ENCODE assay signal across 15 mouse cellular contexts in genomic region chr10:75095216-75095615, GRCm38 (mm10).
"Had no signal": no experiment of that assay in that cellular context is flagged by ENCODE, and none has a peak within 500 bp of the region (broad histone marks: within the 10 kb centered on the region; RNA-seq: fewer than 3 reads in every experiment).

No protein-coding gene starts in this region.

- DNase-seq: lung, adult 2 months; lung, postnatal 14 days; lung, postnatal 36 days; right cerebral cortex, postnatal 14 days; thymus, adult 2 months; thymus, postnatal 25 days; thymus, postnatal 4 days had no signal

- H3K4me3 ChIP-seq: lung, embryonic 15.5 days; megakaryocyte, embryonic 14.5 days; midbrain, embryonic 13.5 days; midbrain, embryonic 15.5 days; neural tube, embryonic 12.5 days; stomach, embryonic 15.5 days had no signal

- H3K27ac ChIP-seq: lung, embryonic 15.5 days; macrophage; midbrain, embryonic 13.5 days; midbrain, embryonic 15.5 days; neural tube, embryonic 12.5 days; stomach, embryonic 15.5 days; stomach, postnatal 0 days had no signal
